In genomic region chr8:117347556-117347955, GRCm38 (mm10) we compare ENCODE assay signal across 16 mouse cellular contexts.
DNase-seq lines count a peak whose midpoint lies in the region; ATAC-seq and TF ChIP-seq lines count a peak whose summit lies in the region.
"Had no signal": no experiment of that assay in that cellular context is flagged by ENCODE, and none has a peak within 500 bp of the region (broad histone marks: within the 10 kb centered on the region; RNA-seq: fewer than 3 reads in every experiment).

No protein-coding gene starts in this region.

- H3K4me1 ChIP-seq in intestine, embryonic 16.5 days (ENCODE audit: control insufficient read depth, insufficient read depth, low read length) = peaks cover 60% of the 10 kb centered on the region
- peaks cover 27% of the 10 kb centered on the region for H3K4me1 ChIP-seq in stomach, embryonic 16.5 days (ENCODE audit: control insufficient read depth, insufficient read depth, low read length)

- no peaks in the 10 kb centered on the region for H3K9me3 ChIP-seq in intestine, embryonic 16.5 days (ENCODE audit: control insufficient read depth, low read length)
- no peaks in the 10 kb centered on the region for H3K9me3 ChIP-seq in stomach, embryonic 16.5 days (replicated peaks; ENCODE audit: control insufficient read depth, low read length)
- H3K9me3 ChIP-seq: embryonic facial prominence, embryonic 10.5 days; hindbrain, embryonic 15.5 days had no signal

- intact Hi-C loops in left cerebral cortex, postnatal 4 days (cut with DNase I) = no loop called here
- intact Hi-C loops in left cerebral cortex, adult 2 months (cut with DNase I) = no loop called here

- no peak overlapping the region for H3K4me3 ChIP-seq in left cerebral cortex, adult 2 months
- peak overlapping the region; percentile 11 for H3K4me3 ChIP-seq in intestine, embryonic 16.5 days (ENCODE audit: low read length)
- H3K4me3 ChIP-seq in stomach, embryonic 16.5 days (replicated peaks; ENCODE audit: low read length) = no peak overlapping the region
- H3K4me3 ChIP-seq: embryonic facial prominence, embryonic 10.5 days; hindbrain, embryonic 15.5 days had no signal

- ATAC-seq in intestine, embryonic 16.5 days = peak; percentile 86
- peak; percentile 47; the same call in 1 of the 2 replicates for ATAC-seq in stomach, embryonic 16.5 days (ENCODE audit: insufficient read depth, low FRiP score)
- ATAC-seq: CD4-positive, CD25-positive, alpha-beta regulatory T cell, adult 4 months had no signal

- H3K9ac ChIP-seq in intestine, embryonic 16.5 days (ENCODE audit: low read depth, low read length) = peak overlapping the region; percentile 45; the same call in 1 of the 2 replicates
- H3K9ac ChIP-seq in stomach, embryonic 16.5 days (ENCODE audit: low read length) = no peak overlapping the region

- H3K36me3 ChIP-seq in intestine, embryonic 16.5 days (ENCODE audit: control insufficient read depth, insufficient read depth, low read length) = no peaks in the 10 kb centered on the region
- no peaks in the 10 kb centered on the region for H3K36me3 ChIP-seq in stomach, embryonic 16.5 days (ENCODE audit: control insufficient read depth, insufficient read depth, low read length)
- H3K36me3 ChIP-seq: embryonic facial prominence, embryonic 10.5 days; hindbrain, embryonic 15.5 days had no signal

- peak; percentile 49 for DNase-seq in left cerebral cortex, postnatal 4 days
- no peak for DNase-seq in left cerebral cortex, adult 2 months (ENCODE audit: extremely low spot score in 1 of 2, low spot score in 2 of 2)
- DNase-seq in kidney, postnatal 25 days = peak; percentile 85 to 94
- no peak for DNase-seq in cerebellum, adult 9-11 months
- no peak for DNase-seq in adrenal gland, postnatal 36 days
- DNase-seq in frontal cortex, postnatal 14 days (ENCODE audit: low spot score in 2 of 2) = no peak
- DNase-seq: adrenal gland, postnatal 25 days; cerebellum, adult 2 months; lung, postnatal 14 days; spleen, adult 18-20 months; thymus, postnatal 14 days had no signal

- H3K27ac ChIP-seq in left cerebral cortex, adult 2 months = no peak overlapping the region
- peak overlapping the region; percentile 83 for H3K27ac ChIP-seq in intestine, embryonic 16.5 days (ENCODE audit: low read length)
- 0 out of 2 replicates have a peak overlapping the region, but pooled peaks have one; percentile 21 for H3K27ac ChIP-seq in stomach, embryonic 16.5 days (ENCODE audit: low read length)
- H3K27ac ChIP-seq: embryonic facial prominence, embryonic 10.5 days had no signal

- no peaks in the 10 kb centered on the region for H3K27me3 ChIP-seq in intestine, embryonic 16.5 days (replicated peaks; ENCODE audit: control insufficient read depth, insufficient read depth, low read length)
- no peaks in the 10 kb centered on the region for H3K27me3 ChIP-seq in stomach, embryonic 16.5 days (ENCODE audit: control insufficient read depth, insufficient read depth, low read length)
- H3K27me3 ChIP-seq: hindbrain, embryonic 15.5 days had no signal

- TF ChIP-seq CTCF in left cerebral cortex, adult 2 months (IDR thresholded peaks at IDR 0.05) = no peak

- peak overlapping the region; percentile 47 for H3K4me2 ChIP-seq in intestine, embryonic 16.5 days (ENCODE audit: low read depth, low read length)
- no peak overlapping the region for H3K4me2 ChIP-seq in stomach, embryonic 16.5 days (ENCODE audit: low read depth, low read length)
- H3K4me2 ChIP-seq: hindbrain, embryonic 15.5 days had no signal

- 42% methylated on average over 4 of the region's 4 CpGs for whole genome bisulfite sequencing in intestine, embryonic 16.5 days
- WGBS in stomach, embryonic 16.5 days = 55% methylated on average over 4 of the region's 4 CpGs

Comparison
In these comparisons a context has a peak if more than half of its experiments do, and no peak if none do; other contexts are left out.
1. DNase-seq: peak in left cerebral cortex, postnatal 4 days (single experiment) and kidney, postnatal 25 days (2 of 2); none in left cerebral cortex, adult 2 months (0 of 2), cerebellum, adult 9-11 months (single experiment), adrenal gland, postnatal 36 days (0 of 2) and frontal cortex, postnatal 14 days (0 of 2).